Mouse (Mus musculus) limb, embryonic 15.5 days (tissue): ENCODE data around the gene Hspa12a. TPM values are rescaled to one million over a fixed set of nuclear protein-coding genes. Genes with fewer than 3 reads are reported as not detected.

Source experiments
- ATAC-seq: fragments of 200-750 bp; cut with Nextera tagmentation; 2 replicates; pipeline ENCODE4 v1.8.0; 2017; ENCODE audit warnings: low read depth, moderate TSS enrichment; ENCODE audit not compliant: insufficient number of reproducible peaks, low FRiP score, low TSS enrichment
- H3K27ac ChIP-seq: fragments of 300-500 bp; sonication (generic); 2 replicates; pipeline ENCODE4 v1.5.1; 2015; ENCODE audit warnings: moderate library complexity, mild to moderate bottlenecking, inconsistent platforms
- H3K27me3 ChIP-seq: fragments of 300-500 bp; sonication (generic); 2 replicates; pipeline ENCODE4 v1.6.1; 2015; ENCODE audit warnings: inconsistent platforms
- H3K36me3 ChIP-seq: fragments of 300-500 bp; sonication (generic); 2 replicates; pipeline ENCODE4 v1.6.1; 2015; ENCODE audit warnings: inconsistent platforms
- H3K4me1 ChIP-seq: fragments of 300-500 bp; sonication (generic); 2 replicates; pipeline ENCODE4 v1.6.1; 2015; ENCODE audit warnings: inconsistent platforms
- H3K4me2 ChIP-seq: fragments of 300-500 bp; sonication (generic); 2 replicates; pipeline ENCODE4 v1.6.1; 2015; ENCODE audit warnings: mild to moderate bottlenecking, inconsistent platforms
- H3K4me3 ChIP-seq: fragments of 300-500 bp; sonication (generic); 2 replicates; pipeline ENCODE4 v1.5.1; 2015; ENCODE audit warnings: mild to moderate bottlenecking, inconsistent platforms
- H3K9ac ChIP-seq: fragments of 300-500 bp; sonication (generic); 2 replicates; pipeline ENCODE4 v1.6.1; 2015; ENCODE audit warnings: inconsistent platforms
- H3K9me3 ChIP-seq: fragments of 300-500 bp; sonication (generic); 2 replicates; pipeline ENCODE4 v1.6.1; 2016; ENCODE audit warnings: inconsistent platforms
- WGBS: fragments of 180-500 bp; shearing (Covaris S2); methylation state at CpG from one replicate; pipeline ENCODE4 v1.1.7; 2015; 5-methylcytosine and 5-hydroxymethylcytosine counted together
- polyA plus RNA-seq: library from polyadenylated mRNA; unstranded; fragments of >200 nt; fragmentation: Nextera tagmentation; extraction: Ambion mirVana; gene quantifications from 2 replicates; pipeline ENCODE4 v1.2.1, GENCODE M21; 2015

Hspa12a gene
- polyA plus RNA-seq, 1 experiment from 2014 or later = 3.4 TPM

DNA sequence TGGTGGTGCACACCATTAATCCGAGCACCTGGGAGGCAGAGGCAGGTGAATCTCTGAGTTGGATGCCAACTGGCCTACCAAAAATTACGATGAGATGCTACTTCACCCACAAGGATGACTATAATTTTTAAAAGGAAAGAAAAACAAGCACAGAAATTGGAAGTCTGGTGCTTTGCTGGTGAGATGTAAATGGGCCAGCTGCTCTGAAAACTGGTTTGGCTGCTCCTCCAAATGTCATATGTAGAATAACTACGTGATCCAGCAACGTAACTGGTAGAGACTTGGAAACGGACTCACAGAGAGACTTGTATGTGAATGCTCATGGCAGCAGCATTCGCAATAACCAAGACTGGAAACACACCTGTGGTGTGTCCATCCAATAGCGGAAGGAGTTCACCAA is 113.3 kb downstream of the Hspa12a start:
- Histone ChIP-seq H3K27me3 (no peaks in the 10 kb centered on the region), H3K36me3 (no peaks in the 10 kb centered on the region), H3K9me3 (no peaks in the 10 kb centered on the region), H3K27ac (no peak overlapping the region), H3K9ac (no peak overlapping the region), H3K4me1 (no peaks in the 10 kb centered on the region), H3K4me3 (no peak overlapping the region), H3K4me2 (no peak overlapping the region)
- WGBS = 85% methylated on average over 7 of the region's 7 CpGs
- ATAC-seq = no peak

DNA sequence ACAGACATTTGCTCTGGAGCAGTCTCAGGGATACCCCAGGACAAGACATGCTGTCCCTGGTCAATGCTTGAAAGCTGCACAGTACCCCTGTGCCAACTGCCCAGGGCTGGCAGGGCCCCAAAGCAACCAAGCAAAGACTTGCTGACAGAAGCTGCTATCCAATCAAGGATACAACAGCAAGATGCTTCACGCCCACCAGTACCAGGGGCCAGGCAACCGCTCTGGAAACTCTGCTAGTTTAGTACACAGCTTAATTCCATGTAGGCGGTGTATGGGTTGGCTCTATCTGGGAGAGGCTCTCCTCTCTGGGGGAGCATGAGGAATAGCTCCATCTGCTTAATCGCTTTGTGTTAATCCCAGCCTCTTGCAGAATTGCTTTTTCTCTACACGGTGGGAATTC is 113.9 kb downstream of the Hspa12a start:
- Histone ChIP-seq H3K9me3 (no peaks in the 10 kb centered on the region), H3K36me3 (no peaks in the 10 kb centered on the region), H3K27me3 (no peaks in the 10 kb centered on the region), H3K27ac (no peak overlapping the region), H3K4me1 (no peaks in the 10 kb centered on the region), H3K4me3 (no peak overlapping the region), H3K4me2 (no peak overlapping the region), H3K9ac (no peak overlapping the region)
- no peak for ATAC-seq
- 79% methylated on average over 5 of the region's 5 CpGs for WGBS

DNA sequence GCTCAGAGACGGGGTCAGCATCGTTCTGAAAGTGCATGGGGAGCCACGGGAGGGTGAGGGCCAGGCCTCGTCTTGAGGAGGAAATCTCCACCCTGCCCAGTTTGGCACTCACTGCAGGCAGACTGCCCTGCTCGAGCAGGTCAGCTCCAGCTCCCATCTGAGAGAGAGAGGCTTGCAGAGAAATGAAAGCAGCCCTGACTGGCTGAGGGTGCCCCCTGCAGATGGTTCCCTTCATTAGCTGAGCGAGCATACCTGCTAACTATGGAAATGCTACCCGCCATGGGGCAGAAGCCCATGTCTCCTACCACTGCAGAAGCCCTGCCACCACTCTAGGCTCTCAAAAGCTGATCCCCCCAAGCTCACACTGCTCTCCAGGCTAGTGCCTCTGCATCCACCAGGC is 115.8 kb downstream of the Hspa12a start:
- H3K4me1 ChIP-seq = no peaks in the 10 kb centered on the region
- 47% methylated on average over 7 of the region's 7 CpGs for WGBS
- H3K36me3 ChIP-seq = no peaks in the 10 kb centered on the region
- H3K27ac ChIP-seq = no peak overlapping the region
- no peak overlapping the region for H3K4me3 ChIP-seq
- no peaks in the 10 kb centered on the region for H3K27me3 ChIP-seq
- H3K9me3 ChIP-seq = no peaks in the 10 kb centered on the region
- no peak overlapping the region for H3K4me2 ChIP-seq
- no peak for ATAC-seq
- H3K9ac ChIP-seq = no peak overlapping the region

DNA sequence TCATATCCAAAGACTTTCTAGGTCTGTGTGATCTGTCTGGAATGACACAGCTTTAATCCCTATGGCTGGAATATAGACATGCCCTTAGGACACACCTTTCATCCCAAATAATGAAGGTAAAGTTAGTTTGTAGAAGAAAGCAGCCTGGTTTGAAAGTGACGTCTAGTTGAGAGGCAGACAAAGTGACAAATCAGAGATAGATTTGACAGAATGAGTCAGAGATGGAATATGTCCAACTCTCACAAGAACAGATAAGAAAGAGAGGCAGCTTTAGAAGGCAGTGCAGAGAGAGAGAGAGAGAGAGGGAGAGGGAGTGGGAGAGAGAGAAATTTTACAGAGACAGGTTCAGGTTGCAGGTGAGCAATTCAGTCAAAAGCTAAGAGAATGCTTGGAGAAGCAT is 119.1 kb downstream of the Hspa12a start:
- Histone ChIP-seq H3K4me1 (no peaks in the 10 kb centered on the region), H3K9me3 (no peaks in the 10 kb centered on the region), H3K4me2 (no peak overlapping the region), H3K27ac (no peak overlapping the region), H3K9ac (no peak overlapping the region), H3K27me3 (no peaks in the 10 kb centered on the region), H3K4me3 (no peak overlapping the region), H3K36me3 (no peaks in the 10 kb centered on the region)
- ATAC-seq = no peak
- WGBS = 55% methylated on average over 1 of the region's 1 CpGs

DNA sequence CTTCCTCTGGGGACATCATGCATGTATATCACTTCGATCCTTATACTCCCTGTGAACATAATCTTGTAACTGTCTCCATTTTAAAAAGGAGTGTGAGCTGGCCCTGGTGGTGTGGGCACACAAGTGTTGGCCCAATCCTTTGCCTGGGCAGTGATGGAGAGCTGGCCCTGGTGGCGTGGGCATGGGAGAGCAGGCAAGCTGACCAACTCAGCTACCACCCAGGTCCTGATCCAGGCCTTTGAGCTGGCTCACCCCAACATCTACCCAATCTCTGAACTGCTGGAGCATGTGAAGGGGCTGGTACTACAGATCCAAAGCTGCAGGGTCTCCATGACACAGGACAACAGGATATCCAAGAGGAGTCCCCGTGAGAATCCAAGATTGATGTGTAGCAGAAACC is 120.2 kb downstream of the Hspa12a start:
- WGBS = 88% methylated on average over 3 of the region's 3 CpGs
- ATAC-seq = no peak
- Histone ChIP-seq H3K36me3 (no peaks in the 10 kb centered on the region), H3K9ac (no peak overlapping the region), H3K27me3 (no peaks in the 10 kb centered on the region), H3K4me2 (no peak overlapping the region), H3K9me3 (no peaks in the 10 kb centered on the region), H3K4me1 (0 out of 2 replicates have a peak, but pooled peaks cover 3% of the 10 kb centered on the region), H3K27ac (no peak overlapping the region), H3K4me3 (no peak overlapping the region)

DNA sequence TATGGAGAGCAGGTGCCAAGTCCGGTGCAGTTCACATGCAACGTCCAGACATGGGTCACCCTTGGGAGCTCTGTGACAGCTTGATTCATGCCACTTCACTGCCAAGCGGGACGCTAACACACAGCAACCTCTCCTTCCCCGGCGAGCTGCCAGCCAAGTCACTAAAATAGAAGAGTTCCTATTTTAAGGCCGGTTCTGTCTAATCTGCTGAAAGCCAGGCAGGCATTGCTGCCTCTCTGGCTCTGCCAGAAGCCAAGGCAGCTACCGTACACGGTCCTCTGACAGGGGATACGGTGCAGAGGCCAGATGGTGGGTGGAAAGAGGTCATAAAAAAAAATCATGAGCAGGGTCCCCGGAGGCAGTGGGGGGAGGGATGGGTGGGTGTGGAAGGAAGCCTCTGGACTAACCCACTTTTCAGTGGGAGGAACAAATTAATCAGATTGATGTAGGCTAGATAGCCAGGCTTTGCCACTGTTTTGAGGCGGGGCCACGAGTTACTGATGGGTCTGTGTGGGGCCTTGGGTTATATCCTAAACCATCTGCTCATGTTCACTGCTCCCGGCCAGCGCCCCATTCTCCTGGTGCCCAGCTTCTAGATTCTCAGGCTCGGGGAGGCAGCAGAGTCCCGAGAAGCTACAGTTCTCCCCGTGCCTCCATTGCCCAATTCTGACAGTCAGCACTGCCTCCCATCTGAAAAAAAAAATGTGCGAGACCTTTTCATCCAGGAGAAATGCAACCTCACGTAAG is 120.8 kb downstream of the Hspa12a start:
- Histone ChIP-seq H3K4me3 (no peak overlapping the region), H3K27me3 (no peaks in the 10 kb centered on the region), H3K27ac (no peak overlapping the region), H3K4me1 (0 out of 2 replicates have a peak, but pooled peaks cover 3% of the 10 kb centered on the region), H3K36me3 (no peaks in the 10 kb centered on the region), H3K4me2 (no peak overlapping the region), H3K9ac (no peak overlapping the region), H3K9me3 (no peaks in the 10 kb centered on the region)
- 57% methylated on average over 20 of the region's 20 CpGs for WGBS
- ATAC-seq = no peak

DNA sequence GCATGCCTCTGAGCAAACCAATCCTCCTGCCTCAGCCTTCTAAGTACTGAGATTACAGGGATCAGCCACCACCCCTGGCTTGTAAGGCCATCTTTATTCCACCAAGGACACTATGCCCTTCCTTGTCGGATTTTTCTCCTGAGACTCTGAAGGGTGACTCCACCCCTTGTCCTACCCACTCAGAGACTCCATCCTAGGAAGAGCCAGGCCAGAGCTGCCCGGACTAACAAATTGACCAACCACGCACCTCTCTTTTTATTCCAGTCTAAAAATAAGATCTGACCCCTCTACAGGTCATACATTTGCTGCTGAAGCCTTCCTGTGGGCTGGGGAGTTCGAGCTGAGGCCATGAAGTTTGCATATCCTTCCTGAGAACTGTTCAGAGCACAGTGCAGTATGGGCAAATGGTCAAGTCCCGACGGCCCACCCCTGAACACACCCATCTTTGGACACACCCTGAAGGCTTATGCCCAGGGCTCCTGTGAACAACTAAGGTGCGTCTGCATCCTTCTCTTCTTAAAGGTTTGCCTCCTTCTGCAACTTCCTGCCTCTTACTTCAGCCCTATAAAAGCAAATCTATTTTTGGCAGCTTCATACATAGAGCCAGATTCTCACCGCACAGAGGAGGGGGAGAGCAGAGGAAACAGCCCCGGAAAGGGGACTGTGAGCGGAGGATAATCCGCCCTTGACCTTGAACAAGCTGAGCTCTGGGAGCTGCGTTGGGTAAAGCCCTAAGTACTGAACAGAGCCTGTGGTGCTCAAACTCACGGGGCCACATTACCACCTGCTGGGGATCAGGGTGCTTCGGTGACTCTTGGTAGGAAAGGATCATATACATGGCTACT is 124.7 kb downstream of the Hspa12a start:
- 74% methylated on average over 14 of the region's 14 CpGs for WGBS
- Histone ChIP-seq H3K9me3 (no peaks in the 10 kb centered on the region), H3K4me1 (peaks cover 5% of the 10 kb centered on the region; the same call in 1 of the 2 replicates), H3K27me3 (no peaks in the 10 kb centered on the region), H3K4me3 (no peak overlapping the region), H3K27ac (no peak overlapping the region), H3K9ac (no peak overlapping the region), H3K36me3 (no peaks in the 10 kb centered on the region), H3K4me2 (no peak overlapping the region)
- no peak for ATAC-seq

DNA sequence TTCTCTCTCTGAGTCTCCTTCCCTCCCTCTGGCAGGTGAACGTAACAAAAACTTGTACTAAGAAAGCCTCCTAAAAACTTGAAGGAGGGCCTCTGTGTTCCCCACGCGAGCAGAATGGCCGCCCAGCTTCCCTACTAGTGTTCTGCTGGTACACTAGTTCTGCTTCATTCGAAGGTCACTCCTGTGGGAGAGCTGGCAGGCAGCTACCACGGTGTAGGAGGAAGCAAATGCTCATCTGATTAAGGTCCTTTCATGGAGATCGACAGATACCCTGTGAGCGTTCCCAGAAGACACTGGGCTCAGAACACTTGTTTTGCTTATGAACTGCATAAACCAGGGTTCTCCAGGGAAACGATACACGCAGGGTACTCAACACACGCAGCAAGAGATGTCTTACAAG is 126.1 kb downstream of the Hspa12a start:
- WGBS = 82% methylated on average over 11 of the region's 11 CpGs

DNA sequence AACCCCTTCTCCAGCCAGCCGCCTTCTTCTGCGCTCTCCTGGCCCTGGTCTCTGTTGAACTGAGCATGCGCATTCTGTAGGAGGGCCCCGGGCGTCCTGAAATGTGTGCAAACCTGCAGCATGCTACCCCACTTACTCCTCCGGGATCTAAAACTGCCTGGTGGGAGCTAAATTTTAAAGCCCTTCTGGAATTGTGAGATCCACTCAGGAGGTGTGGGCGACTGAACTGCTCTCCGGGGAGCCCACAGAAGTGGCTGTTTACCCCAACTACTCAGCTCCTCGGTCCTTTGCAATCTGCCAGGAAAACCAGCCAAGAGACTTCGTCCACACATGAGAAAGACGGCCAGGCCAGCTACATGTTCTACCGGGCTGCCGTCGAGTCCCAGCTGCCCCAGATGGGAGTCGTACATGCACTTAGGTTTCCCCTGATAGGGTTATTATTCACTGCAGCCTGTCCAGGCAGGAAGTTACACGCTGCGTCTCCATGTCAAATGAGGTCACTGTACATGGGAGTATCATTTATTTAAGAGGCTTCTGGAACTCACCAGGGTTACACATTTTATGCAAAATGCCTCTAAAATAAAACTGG is 126.9 kb downstream of the Hspa12a start:
- H3K4me1 ChIP-seq = peaks cover 5% of the 10 kb centered on the region; the same call in 1 of the 2 replicates
- ATAC-seq = no peak
- H3K27ac ChIP-seq = no peak overlapping the region
- H3K36me3 ChIP-seq = no peaks in the 10 kb centered on the region
- no peak overlapping the region for H3K4me3 ChIP-seq
- 46% methylated on average over 17 of the region's 17 CpGs for WGBS
- no peaks in the 10 kb centered on the region for H3K27me3 ChIP-seq
- no peak overlapping the region for H3K4me2 ChIP-seq
- no peaks in the 10 kb centered on the region for H3K9me3 ChIP-seq
- H3K9ac ChIP-seq = no peak overlapping the region

More for the DNA sequence above, 126.1 kb downstream of the Hspa12a start:
- no peak for ATAC-seq
- H3K9ac ChIP-seq = no peak overlapping the region
- H3K27ac ChIP-seq = no peak overlapping the region
- H3K36me3 ChIP-seq = no peaks in the 10 kb centered on the region
- no peaks in the 10 kb centered on the region for H3K27me3 ChIP-seq
- H3K4me1 ChIP-seq = peaks cover 5% of the 10 kb centered on the region; the same call in 1 of the 2 replicates
- H3K4me3 ChIP-seq = no peak overlapping the region
- H3K4me2 ChIP-seq = no peak overlapping the region
- no peaks in the 10 kb centered on the region for H3K9me3 ChIP-seq

DNA sequence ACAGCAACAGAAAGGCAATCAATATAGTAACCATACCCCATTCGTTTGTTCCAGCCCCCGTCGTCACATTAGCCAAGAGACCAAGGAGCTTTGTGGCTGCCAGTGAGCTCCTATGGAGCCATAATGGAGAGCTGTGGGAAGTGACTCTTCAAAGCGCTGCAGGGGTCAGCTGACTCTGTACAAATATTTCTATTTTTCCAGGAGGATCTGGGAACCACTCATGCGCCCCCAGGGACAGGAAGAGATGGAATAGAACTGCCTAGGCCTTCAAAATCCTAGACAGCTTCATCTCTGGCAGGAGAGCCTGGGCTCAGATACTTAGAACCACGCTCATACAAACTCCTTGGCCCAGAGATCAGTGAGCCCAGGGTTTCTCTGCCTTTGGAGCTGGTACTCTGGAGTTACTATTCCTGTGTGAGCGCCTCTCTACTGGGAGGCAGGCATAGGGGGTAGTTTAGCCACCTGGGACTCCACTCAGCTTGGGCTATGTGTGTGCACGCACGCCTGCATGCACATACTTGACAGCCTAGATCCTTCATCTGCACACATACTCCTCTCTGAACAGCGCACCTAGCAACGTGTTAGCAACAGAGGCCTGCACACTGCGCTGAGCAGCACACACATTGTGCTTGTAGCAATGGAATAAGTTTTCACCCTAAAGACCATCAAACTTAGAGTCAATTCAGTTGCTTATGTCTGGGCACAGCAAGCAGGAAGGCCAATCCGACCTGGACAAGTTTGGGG is 128.1 kb downstream of the Hspa12a start:
- Histone ChIP-seq H3K4me3 (no peak overlapping the region), H3K27ac (no peak overlapping the region), H3K4me1 (peaks cover 5% of the 10 kb centered on the region; the same call in 1 of the 2 replicates), H3K36me3 (no peaks in the 10 kb centered on the region), H3K4me2 (no peak overlapping the region), H3K9ac (no peak overlapping the region), H3K27me3 (no peaks in the 10 kb centered on the region), H3K9me3 (no peaks in the 10 kb centered on the region)
- no peak for ATAC-seq
- 83% methylated on average over 13 of the region's 13 CpGs for WGBS

DNA sequence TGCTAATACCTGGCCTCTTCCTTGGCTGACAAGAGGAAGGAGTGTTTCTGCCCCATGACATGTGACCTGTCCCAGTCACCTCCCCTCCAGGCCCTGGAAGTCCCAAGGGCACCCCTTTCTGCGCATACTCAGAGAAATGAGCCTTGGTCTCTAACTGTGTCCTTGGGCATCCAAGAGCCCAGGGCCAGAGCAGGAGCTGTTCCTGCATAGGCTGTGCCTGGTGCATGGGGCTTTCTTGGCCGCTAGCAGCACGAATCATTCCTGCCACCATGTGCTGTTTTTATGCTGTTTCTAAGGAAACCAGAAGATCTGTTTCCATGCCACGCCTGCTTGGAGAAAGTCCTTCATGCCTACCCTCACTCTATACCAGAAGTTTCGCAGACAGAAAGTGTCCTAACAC is 132.9 kb downstream of the Hspa12a start:
- 73% methylated on average over 5 of the region's 5 CpGs for WGBS
- H3K4me1 ChIP-seq = no peaks in the 10 kb centered on the region
- no peaks in the 10 kb centered on the region for H3K9me3 ChIP-seq
- no peak overlapping the region for H3K27ac ChIP-seq
- H3K36me3 ChIP-seq = no peaks in the 10 kb centered on the region
- H3K9ac ChIP-seq = no peak overlapping the region
- no peak for ATAC-seq
- H3K27me3 ChIP-seq = no peaks in the 10 kb centered on the region
- no peak overlapping the region for H3K4me2 ChIP-seq
- H3K4me3 ChIP-seq = no peak overlapping the region
